Mouse (Mus musculus) cerebellum, postnatal 36 days (tissue): ENCODE measurements around the gene Trub2.
"Not testable (repeated sequence)": the region's sequence is repeated elsewhere in the genome, so short reads cannot be mapped to it uniquely, and the experiment has no call there.

ENCODE experiments used
- DNase-seq, 2 experiments: peaks; one replicate each; pipeline ENCODE4 v3.0.0; 2021 to 2022; ENCODE audit warnings: mixed read lengths in 2 of 2

Gene Trub2

GRCm38 (mm10) chr2:29787937-29788681, at the start of gene Trub2:
Trub2 (minus strand) TSS chr2:29788502.
- peak; percentile 87 to 88 for DNase-seq

DNA sequence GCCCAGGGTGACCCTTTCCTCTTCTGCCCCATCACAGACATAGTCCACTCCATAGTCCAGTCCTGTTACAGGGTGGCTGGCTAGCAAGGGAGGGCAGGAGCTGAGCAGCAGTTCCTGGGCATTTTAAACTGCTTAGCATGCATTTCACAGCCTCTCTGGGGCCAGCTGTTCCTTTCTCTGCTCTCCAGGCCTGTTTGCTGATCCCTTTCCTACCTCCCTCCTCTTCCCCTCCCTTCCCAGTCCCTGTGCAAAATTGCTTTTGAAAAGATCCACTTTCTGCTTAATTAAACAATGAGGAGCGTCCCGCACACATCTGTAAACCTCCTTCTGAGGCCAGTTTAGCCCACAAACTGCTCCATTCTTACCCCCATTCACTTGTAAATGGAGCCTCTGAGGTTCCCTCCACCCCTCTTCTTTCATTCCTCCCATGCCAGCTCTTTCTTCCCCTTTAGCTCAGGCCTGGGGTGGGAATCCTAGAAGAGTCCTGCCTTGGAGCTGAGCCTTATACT, 47.1 kb upstream of the Trub2 start:
- no peak for DNase-seq

GRCm38 (mm10) chr2:29833796-29834195, 45.5 kb upstream of the Trub2 start:
- DNase-seq: no peak

GRCm38 (mm10) chr2:29831106-29831505, 42.8 kb upstream of the Trub2 start:
- no peak for DNase-seq

GRCm38 (mm10) chr2:29827709-29828024, 39.4 kb upstream of the Trub2 start:
- DNase-seq: no peak

DNA sequence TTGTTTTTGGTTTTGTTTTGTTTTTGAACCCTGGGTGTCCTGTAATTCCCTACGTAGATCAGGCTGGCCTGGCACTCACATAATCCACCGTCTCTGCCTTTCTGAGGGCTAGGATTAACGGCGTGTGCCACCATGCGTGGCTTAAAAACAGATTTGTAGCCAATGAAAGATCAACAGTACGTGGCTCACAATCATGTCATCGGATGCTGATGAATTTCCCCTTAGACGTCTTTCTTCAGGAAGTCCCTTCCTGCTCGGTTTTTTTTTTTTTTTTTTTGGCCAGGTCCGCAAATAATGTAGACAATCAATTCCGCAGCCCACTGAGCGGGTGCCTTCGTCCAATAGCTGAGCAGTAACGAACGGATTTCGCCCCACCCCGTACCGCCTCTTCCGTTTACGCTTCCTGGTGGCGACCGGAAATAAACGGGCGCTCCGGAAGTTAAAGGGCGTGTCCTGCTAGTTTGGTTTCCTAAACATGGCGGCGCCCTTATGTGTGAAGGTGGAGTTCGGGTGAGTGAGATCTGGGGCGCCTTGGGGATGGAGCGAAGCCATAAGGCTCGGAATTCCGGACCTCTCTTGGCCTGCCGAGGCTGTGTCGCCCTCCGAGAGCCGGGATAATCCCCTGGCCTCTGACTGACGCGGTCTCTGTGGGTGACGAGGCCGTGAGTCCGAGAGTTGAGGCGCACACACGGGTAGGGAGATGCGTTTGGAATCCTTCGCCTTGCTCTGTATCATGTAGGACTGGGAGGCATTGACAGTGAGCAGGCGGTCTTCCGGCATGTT, 38.8 kb upstream of the Trub2 start:
- peak; percentile 95 for DNase-seq

GRCm38 (mm10) chr2:29826318-29826925, 38.1 kb upstream of the Trub2 start:
- no peak for DNase-seq

- peak; percentile 59 to 63 for DNase-seq
Measured at GRCm38 (mm10) chr2:29820025-29820817, 31.9 kb upstream of the Trub2 start, which contains the start of gene Urm1. Urm1 (plus strand) TSS chr2:29820075.

GRCm38 (mm10) chr2:29819363-29819762, 31.1 kb upstream of the Trub2 start:
- DNase-seq: no peak

- DNase-seq: peak; percentile 88 to 94
Measured at GRCm38 (mm10) chr2:29817426-29818232, 29.3 kb upstream of the Trub2 start.

DNA sequence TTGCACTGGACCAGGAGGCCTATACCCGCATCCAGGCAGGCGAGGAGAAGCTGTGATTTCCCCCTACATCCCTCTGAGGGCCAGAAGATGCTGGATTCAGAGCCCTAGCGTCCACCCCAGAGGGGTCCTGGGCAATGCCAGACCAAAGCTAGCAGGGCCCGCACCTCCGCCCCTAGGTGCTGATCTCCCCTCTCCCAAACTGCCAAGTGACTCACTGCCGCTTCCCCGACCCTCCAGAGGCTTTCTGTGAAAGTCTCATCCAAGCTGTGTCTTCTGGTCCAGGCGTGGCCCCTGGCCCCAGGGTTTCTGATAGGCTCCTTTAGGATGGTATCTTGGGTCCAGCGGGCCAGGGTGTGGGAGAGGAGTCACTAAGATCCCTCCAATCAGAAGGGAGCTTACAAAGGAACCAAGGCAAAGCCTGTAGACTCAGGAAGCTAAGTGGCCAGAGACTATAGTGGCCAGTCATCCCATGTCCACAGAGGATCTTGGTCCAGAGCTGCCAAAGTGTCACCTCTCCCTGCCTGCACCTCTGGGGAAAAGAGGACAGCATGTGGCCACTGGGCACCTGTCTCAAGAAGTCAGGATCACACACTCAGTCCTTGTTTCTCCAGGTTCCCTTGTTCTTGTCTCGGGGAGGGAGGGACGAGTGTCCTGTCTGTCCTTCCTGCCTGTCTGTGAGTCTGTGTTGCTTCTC, 27.5 kb upstream of the Trub2 start:
- DNase-seq: no peak

DNA sequence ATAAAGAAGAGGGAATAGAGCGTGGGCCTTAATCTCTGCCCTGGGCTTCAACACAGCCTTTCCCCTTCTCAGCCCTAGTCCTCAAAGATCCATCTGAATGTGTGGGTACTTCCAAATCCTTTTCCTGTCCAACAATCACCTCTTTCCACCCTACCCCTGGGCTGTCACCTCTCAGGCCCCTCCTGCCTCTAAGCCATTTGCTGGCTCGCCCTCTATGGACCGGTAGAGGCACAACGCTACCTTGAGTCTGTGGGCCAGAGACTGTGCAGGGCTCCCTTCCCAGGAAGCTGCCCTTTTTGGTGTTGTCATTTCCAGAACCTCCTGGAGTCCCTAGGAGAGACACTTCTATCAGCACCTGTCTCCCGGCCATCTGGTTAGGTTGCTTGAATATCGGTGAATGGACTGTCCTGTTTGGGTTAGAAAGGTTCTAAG, 15.1 kb upstream of the Trub2 start:
- DNase-seq: peak; percentile 46 to 47

DNA sequence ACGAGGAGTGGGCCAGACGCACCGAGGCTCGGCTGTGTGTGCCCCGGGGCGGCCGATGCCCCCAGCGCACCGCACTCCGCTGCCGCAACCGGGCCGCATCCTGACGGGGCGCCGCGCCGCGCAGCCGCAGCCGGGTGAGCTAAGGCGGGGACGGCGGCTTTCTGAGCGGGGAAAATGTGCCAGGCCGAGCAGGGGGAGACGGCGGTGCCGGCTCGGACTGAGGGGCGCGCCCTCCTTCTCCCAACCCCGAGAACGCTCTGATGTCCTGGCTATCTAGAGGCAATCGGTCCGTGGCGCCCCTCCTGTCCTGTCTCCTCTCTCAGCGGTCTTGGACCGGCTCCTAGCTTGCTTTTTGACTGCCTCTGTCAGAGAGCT, 14.5 kb upstream of the Trub2 start:
- DNase-seq: no peak

- DNase-seq: peak; percentile 97
Measured at GRCm38 (mm10) chr2:29802075-29802826, 13.9 kb upstream of the Trub2 start, which contains the start of gene Slc27a4. Slc27a4 (plus strand) TSS chr2:29802634.

DNA sequence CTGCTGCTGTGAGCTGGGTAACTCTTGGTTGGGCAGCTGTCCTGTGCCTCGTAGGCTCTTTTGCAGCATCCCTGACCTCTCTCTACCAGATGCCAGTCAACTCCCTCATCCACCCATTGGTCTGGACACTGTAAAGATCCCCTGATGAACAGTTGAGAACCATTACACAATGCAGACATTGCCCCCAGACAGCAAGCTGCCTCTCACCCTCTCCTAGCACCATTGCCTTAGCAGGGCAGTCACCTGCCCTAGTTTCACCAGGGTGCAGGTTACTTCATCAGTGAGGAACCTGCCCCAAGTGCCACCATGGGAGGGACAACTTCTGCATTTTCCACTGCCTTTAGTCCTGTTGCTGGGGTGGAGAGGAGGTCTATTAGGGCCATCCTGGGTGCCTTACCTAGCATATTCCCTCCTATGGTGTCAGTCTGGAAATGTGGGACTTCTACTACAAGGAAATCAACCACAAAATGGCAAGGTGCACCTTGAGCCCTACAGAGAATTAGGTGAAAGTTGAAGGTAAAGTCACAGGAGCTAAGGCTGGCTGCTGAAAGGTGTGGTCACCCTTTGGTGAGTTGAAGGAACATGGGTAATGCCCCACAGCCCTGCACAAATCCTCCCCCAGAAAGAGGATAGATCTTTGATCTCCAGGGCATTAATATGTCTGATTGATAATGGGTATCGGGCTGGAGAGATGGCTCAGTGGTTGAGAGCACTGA, 4.6 kb upstream of the Trub2 start:
- DNase-seq: no peak

DNA sequence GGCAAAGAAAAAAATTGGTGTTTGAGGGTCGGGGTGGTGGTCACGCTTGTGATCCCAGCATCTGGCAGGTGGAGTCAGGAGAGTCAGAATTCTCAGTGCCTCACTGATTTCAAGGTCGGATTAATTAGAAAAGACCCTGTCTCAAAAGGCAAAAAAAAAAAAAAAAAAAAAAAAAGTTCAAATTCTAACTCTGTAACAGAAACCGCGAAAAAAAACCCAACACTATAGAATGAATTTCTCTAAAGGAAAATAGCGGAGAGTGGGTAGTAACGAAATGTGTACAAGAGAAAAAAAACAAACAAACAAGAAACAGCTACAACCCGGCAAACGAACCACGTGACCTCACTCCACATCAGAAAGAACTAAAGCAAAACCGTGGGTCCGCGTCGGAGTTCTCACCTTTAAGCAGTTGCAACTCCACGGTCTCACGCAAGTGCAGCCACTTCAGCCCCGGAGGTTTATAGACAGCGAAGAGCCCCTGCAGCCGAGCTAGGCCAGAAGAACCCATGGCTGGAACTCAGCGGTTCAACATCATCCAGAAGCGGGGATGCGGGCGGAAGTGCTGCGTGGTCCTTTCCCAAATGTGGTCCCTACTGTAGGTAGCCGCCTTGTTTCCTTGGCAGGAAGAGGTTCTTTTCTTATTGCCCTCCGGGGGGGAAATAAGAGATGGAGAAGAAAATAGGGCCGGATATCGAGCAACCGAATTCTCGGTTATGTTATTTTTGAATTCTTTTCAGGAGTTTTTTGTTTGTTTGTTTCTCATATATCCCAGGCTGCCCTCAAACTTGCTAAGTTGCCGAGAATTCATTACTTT, 991 bp downstream of the Trub2 start, which contains the start of gene Coq4:
Gene Coq4, plus strand, starts transcription at position 390 of the 814 bp plus-strand sequence.
- DNase-seq: peak; percentile 89 to 93

DNA sequence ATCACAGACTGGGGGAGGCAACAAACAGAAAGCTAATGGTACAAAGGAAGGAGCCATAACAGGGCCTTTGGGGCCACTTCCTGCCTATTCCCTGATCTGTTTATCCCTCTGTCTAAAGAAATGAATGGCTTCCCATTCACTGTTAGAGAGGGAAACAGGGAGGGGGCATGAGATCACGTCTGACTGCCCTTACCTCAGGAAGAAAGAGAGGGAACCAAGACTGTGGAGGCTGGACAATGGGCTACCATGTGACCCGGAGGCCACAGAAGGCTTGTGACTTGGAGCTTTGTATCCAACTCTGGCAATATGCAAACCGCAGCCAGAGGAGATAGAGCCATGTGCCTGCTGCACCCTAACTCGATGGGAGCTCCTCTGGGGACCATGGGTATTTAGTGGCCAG, 4.0 kb downstream of the Trub2 start:
- DNase-seq: no peak

DNA sequence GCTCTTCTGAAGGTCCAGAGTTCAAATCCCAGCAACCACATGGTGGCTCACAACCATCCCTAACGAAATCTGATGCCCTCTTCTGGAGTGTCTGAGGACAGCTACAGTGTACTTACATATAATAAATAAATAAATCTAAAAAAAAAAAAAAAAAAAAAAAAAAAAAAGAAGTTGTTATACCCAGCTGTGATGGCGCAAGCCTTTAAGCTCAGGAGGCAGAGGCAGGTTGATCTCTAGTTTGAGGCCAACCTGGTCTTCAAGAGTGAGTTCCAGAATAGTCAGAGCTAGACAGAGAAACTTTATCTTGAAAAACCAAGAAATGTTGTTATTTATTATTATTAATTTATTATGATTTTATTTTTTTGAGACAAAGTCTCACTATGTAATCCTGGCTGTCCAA, 7.0 kb downstream of the Trub2 start:
- not testable (repeated sequence) for DNase-seq

DNA sequence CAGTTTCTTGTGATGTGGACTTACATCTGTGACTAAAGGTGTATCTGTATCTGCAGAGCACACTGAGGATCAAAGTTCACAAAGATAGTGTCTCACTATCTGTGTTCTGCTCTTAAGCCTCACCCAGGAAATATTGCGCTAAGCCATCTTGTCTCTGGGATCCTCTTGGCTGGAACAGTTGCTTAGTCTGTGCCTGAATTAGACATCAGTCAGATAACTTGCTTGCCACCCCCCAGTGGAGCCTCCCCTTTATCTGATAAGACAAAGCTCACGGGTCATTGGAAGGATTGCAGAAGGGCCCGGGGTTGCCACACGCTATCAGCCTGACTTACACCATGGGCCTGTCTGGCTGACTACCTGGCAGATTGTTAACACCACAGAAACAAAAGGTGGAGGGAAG, 15.0 kb downstream of the Trub2 start:
- no peak for DNase-seq
